Mouse (Mus musculus) left cerebral cortex, adult 9 months (tissue): ENCODE data around the gene Gm11939.
"Not testable (repeated sequence)": the region's sequence is repeated elsewhere in the genome, so short reads cannot be mapped to it uniquely, and the experiment has no call there.

Experiments
- DNase-seq, 2 experiments: peaks; one replicate each; pipeline ENCODE4 v3.0.0; 2022; ENCODE audit warnings: low spot score in 2 of 2

The Gm11939 gene

GRCm38 (mm10) chr11:99559366-99559765 lies at the start of gene Gm11939:
Gm11939 (minus strand) TSS chr11:99559466.
- no peak for DNase-seq

GRCm38 (mm10) chr11:99603208-99603607 lies 43.9 kb upstream of the Gm11939 start, which contains the start of gene Gm11938:
Gm11938 (minus strand) TSS chr11:99603308.
- not testable (repeated sequence) for DNase-seq

GRCm38 (mm10) chr11:99597742-99598141 lies 38.5 kb upstream of the Gm11939 start, which contains the start of gene Krtap9-3:
Krtap9-3 (minus strand) TSS chr11:99598105.
- not testable (repeated sequence) for DNase-seq

GRCm38 (mm10) chr11:99590981-99591380 lies 31.7 kb upstream of the Gm11939 start, which contains the start of gene Krtap1-3:
Krtap1-3 (minus strand) TSS chr11:99591339.
- no peak for DNase-seq

- DNase-seq = peak in 1 of 2 experiments; percentile 6
Measured at GRCm38 (mm10) chr11:99585096-99585495, 25.8 kb upstream of the Gm11939 start.

GRCm38 (mm10) chr11:99583245-99583704 lies 24.0 kb upstream of the Gm11939 start, which contains the start of gene Krtap1-4:
Krtap1-4 (minus strand) TSS chr11:99583654.
- DNase-seq = no peak

- DNase-seq = no peak
Measured at GRCm38 (mm10) chr11:99581564-99581963, 22.3 kb upstream of the Gm11939 start.

GRCm38 (mm10) chr11:99581051-99581450 lies 21.8 kb upstream of the Gm11939 start:
- no peak for DNase-seq

GRCm38 (mm10) chr11:99580636-99581035 lies 21.4 kb upstream of the Gm11939 start, which contains the start of gene Krtap1-5:
Krtap1-5 (minus strand) TSS chr11:99581016.
- DNase-seq = no peak

GRCm38 (mm10) chr11:99574106-99574505 lies 14.8 kb upstream of the Gm11939 start:
- peak in 1 of 2 experiments; percentile 66 for DNase-seq

GRCm38 (mm10) chr11:99573164-99573563 lies 13.9 kb upstream of the Gm11939 start:
- DNase-seq = peak; percentile 5 to 19

GRCm38 (mm10) chr11:99566530-99566929 lies 7.3 kb upstream of the Gm11939 start, which contains the start of gene Krtap3-1:
Krtap3-1 (minus strand) TSS chr11:99566630.
- DNase-seq = no peak

GRCm38 (mm10) chr11:99562580-99562979 lies 3.3 kb upstream of the Gm11939 start:
- no peak for DNase-seq

- no peak for DNase-seq
Measured at GRCm38 (mm10) chr11:99557976-99558745, 1.1 kb downstream of the Gm11939 start.

- no peak for DNase-seq
Measured at GRCm38 (mm10) chr11:99556753-99557152, 2.5 kb downstream of the Gm11939 start, which contains the start of gene Krtap3-2. Krtap3-2 (minus strand) TSS chr11:99556853.

- DNase-seq = no peak
Measured at GRCm38 (mm10) chr11:99556195-99556594, 3.1 kb downstream of the Gm11939 start.

- no peak for DNase-seq
Measured at GRCm38 (mm10) chr11:99550765-99551164, 8.5 kb downstream of the Gm11939 start, which contains the start of gene Krtap3-3. Krtap3-3 (minus strand) TSS chr11:99550865.

- no peak for DNase-seq
Measured at GRCm38 (mm10) chr11:99547892-99548291, 11.4 kb downstream of the Gm11939 start.

- DNase-seq = peak; percentile 13 to 58
Measured at GRCm38 (mm10) chr11:99539721-99540120, 19.5 kb downstream of the Gm11939 start.

GRCm38 (mm10) chr11:99521288-99521860 lies 37.9 kb downstream of the Gm11939 start, which contains the start of gene Krt39:
Krt39 (minus strand) TSS chr11:99521338.
- DNase-seq = no peak

GRCm38 (mm10) chr11:99514098-99514497 lies 45.2 kb downstream of the Gm11939 start:
- no peak for DNase-seq
